Mouse (Mus musculus) kidney, adult 2 months (tissue): Measurements from ENCODE around the gene Lasp1.

Source experiments
- CTCF ChIP-seq: fragments of 200-500 bp; conservative IDR thresholded peaks from 2 replicates; pipeline ENCODE4 v1.5.1; 2011; ENCODE audit warnings: low read depth, mild to moderate bottlenecking, control low read depth, low read length, moderate library complexity, mixed read lengths; ENCODE audit not compliant: insufficient read depth, insufficient read length
- POLR2A ChIP-seq: fragments of 200-500 bp; IDR thresholded peaks from one replicate; pipeline ENCODE4 v1.6.1; 2011; ENCODE audit warnings: low read depth, low read length, control low read depth

DNA sequence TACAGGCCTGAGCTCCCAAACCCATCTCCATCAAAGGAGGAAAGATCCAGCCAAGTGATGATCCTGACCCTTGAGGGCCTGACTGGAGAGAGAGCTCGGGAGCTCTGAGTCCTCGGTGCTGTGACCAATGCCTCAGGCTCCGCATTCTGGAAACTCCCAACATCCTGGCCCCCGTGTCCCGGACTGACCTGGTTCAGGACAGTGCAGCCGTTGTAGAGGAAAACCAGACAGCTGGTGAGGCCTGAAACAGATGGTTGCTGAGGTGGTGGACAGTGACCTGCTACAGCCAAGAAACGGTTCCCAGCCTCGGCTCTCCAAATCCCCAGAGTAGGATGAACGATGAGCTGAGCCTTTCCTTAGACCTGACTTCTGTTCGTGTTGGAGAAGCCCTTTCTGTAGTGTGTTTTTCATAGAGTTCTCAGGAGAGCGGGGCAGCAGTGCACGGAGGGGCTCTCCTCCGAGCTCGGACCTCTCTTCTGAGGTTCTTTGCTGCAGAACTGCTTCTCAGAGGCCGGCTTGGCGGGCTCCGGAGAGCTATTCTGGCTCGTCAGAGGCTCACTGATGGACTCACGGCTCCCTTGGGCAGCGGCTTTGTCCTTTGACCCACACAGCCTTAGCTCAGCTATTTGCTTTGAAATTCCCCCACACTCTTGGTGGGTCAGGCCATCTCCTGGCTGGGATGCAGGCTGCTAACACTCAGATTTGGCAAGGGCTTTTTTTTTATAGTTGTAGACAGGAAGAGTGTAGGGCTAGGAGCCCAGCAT, 24.2 kb downstream of the Lasp1 start:
- TF ChIP-seq CTCF (no peak), POLR2A (no peak)
